Mouse (Mus musculus): Measurements from ENCODE around the gene Miga1. TPM values are rescaled to one million over a fixed set of nuclear protein-coding genes. Genes with fewer than 3 reads are reported as not detected.

The Miga1 gene
- polyA plus RNA-seq, 1 experiment from 2014 or later: 25.8 TPM

- ATAC-seq (ENCODE audit: low FRiP score, low read depth): no peak
- Histone ChIP-seq H3K4me3 (no peak overlapping the region), H3K4me1 (no peaks in the 10 kb centered on the region), H3K36me3 (peaks cover 79% of the 10 kb centered on the region), H3K9me3 (no peaks in the 10 kb centered on the region), H3K27ac (replicated peaks) (no peak overlapping the region), H3K27me3 (no peaks in the 10 kb centered on the region), H3K9ac (replicated peaks) (no peak overlapping the region), H3K4me2 (replicated peaks) (no peak overlapping the region)
- 96% methylated on average over 5 of the region's 5 CpGs for WGBS
Measured at GRCm38 (mm10) chr3:152229271-152229670, 110.9 kb downstream of the Miga1 start.

DNA sequence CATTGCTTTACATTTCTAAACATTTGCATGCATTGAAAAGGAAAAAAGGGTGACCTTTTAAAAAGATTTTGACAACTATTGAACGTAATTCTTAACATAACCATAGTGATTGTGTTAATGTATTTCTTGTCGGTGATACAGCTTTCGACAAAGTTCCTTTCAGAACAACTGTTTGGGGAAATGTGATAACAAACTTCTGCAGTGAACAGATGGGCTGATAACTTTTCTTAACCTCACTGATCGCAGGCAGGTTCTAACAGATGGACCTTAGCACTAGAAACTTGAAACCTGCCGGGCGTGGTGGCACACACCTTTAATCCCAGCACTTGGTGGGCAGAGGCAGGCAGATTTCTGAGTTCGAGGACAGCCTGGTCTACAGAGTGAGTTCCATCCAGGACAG lies 111.4 kb downstream of the Miga1 start:
- Histone ChIP-seq H3K9ac (replicated peaks) (no peak overlapping the region), H3K4me2 (replicated peaks) (no peak overlapping the region), H3K27ac (replicated peaks) (no peak overlapping the region), H3K36me3 (peaks cover 79% of the 10 kb centered on the region), H3K4me1 (no peaks in the 10 kb centered on the region), H3K4me3 (no peak overlapping the region), H3K9me3 (no peaks in the 10 kb centered on the region), H3K27me3 (no peaks in the 10 kb centered on the region)
- 97% methylated on average over 7 of the region's 7 CpGs for WGBS
- ATAC-seq (ENCODE audit: low FRiP score, low read depth): no peak

GRCm38 (mm10) chr3:152225906-152226305 lies 114.3 kb downstream of the Miga1 start:
- H3K27me3 ChIP-seq: no peaks in the 10 kb centered on the region
- H3K4me2 ChIP-seq (replicated peaks): no peak overlapping the region
- H3K36me3 ChIP-seq: peaks cover 89% of the 10 kb centered on the region
- H3K4me3 ChIP-seq: no peak overlapping the region
- ATAC-seq (ENCODE audit: low FRiP score, low read depth): no peak
- H3K9ac ChIP-seq (replicated peaks): no peak overlapping the region
- 90% methylated on average over 7 of the region's 7 CpGs for WGBS
- no peak overlapping the region for H3K27ac ChIP-seq (replicated peaks)
- no peaks in the 10 kb centered on the region for H3K9me3 ChIP-seq
- H3K4me1 ChIP-seq: no peaks in the 10 kb centered on the region

DNA sequence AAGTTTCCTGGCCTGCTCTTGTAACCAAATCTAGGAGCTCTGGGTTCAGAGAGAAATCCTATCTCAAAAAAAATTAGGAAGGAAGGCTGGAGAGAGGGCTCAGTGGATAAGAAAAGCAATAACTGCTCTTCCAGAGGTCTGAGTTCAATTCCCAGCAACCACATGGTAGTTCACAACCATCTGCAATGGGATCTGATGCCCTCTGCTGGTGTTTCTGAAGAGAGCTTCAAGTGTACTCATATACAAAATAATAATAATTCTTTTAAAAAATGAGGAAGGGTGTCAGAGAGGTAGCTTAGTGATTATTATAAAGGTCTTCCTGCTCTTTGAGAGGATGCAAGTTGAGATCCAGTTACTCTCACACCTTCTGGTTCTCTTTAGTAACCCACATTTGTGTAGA lies 115.3 kb downstream of the Miga1 start:
- Histone ChIP-seq H3K4me2 (replicated peaks) (no peak overlapping the region), H3K36me3 (peaks cover 92% of the 10 kb centered on the region), H3K27me3 (no peaks in the 10 kb centered on the region), H3K27ac (replicated peaks) (no peak overlapping the region), H3K4me3 (no peak overlapping the region), H3K9ac (replicated peaks) (no peak overlapping the region), H3K4me1 (no peaks in the 10 kb centered on the region), H3K9me3 (no peaks in the 10 kb centered on the region)
- no peak for ATAC-seq (ENCODE audit: low FRiP score, low read depth)

Other genes with a start within 250 kb of the Miga1 start
- 1.5 and 2.4 TPM in 2 replicates for gene Gipc2, start 174.2 kb downstream of the Miga1 start, polyA plus RNA-seq (2016; fragmentation: Nextera tagmentation; extraction: Ambion mirVana)
- 27.4 and 31.2 TPM in 2 replicates for gene Dnajb4, start 130.1 kb downstream of the Miga1 start, polyA plus RNA-seq (2016; fragmentation: Nextera tagmentation; extraction: Ambion mirVana)
- gene Fubp1, start 130.0 kb downstream of the Miga1 start, polyA plus RNA-seq (2016; fragmentation: Nextera tagmentation; extraction: Ambion mirVana): 393 and 419 TPM in 2 replicates
- gene Nexn, start 74.1 kb downstream of the Miga1 start, polyA plus RNA-seq (2016; fragmentation: Nextera tagmentation; extraction: Ambion mirVana): 5.4 and 7.0 TPM in 2 replicates
- gene Usp33, start 6.1 kb upstream of the Miga1 start, polyA plus RNA-seq (2016; fragmentation: Nextera tagmentation; extraction: Ambion mirVana): 72.1 and 75.1 TPM in 2 replicates
- gene Zzz3, start 55.1 kb upstream of the Miga1 start, polyA plus RNA-seq (2016; fragmentation: Nextera tagmentation; extraction: Ambion mirVana): 51.1 and 55.4 TPM in 2 replicates